9 mouse cellular contexts compared by ENCODE assay signal in the genomic region with DNA sequence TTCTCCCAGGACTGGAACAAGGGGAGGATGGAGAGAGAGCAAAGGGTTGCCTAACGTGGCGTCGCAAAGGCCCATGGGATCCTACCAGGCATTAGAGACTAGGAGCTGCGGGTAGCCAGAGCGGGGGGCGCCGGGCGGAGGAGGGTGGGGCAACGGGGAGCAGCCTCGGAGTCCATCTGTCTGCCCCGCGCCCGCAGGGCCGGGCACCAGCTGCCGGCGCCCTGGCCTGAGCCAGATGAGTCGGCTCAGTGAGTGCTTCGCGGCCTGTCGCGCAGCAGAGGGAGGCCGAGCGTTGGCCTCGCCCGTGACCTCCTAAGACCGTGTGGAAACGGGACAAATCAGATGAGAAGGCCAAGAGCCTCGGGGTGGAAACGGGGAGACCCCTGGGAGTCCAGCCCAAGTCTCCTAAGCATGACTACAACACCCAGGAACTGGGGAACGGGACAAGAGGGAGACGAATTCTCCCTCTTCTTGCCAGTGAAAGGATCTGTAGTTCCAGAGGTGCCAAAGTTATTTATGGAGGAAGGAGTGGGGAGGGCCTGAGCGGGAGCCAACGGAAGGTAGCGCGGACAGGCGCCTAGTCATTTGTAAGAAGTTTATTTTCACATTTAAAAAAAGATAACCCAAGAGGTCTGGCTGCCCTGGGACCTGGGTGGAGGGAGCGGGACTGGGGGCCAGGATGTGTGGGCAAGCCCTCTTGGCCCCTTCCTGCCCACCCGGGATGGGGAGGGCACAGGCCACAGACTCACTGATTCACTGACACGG. TPM values are rescaled to one million over a fixed set of nuclear protein-coding genes. Genes with fewer than 3 reads are reported as not detected.
DNase-seq lines count a peak whose midpoint lies in the region; ATAC-seq and TF ChIP-seq lines count a peak whose summit lies in the region.
"Had no signal": no experiment of that assay in that cellular context is flagged by ENCODE, and none has a peak within 500 bp of the region (broad histone marks: within the 10 kb centered on the region; RNA-seq: fewer than 3 reads in every experiment).

No protein-coding gene starts in this region.

- peaks cover 46% of the 10 kb centered on the region for H3K27me3 ChIP-seq in neural tube, embryonic 14.5 days (ENCODE audit: control insufficient read depth, insufficient read depth, low read length)

- peaks cover 10% of the 10 kb centered on the region for H3K4me1 ChIP-seq in neural tube, embryonic 14.5 days (ENCODE audit: control insufficient read depth, insufficient read depth, low read length)

- WGBS in neural tube, embryonic 14.5 days: under 1% methylated on average over 39 of the region's 39 CpGs

- peak; percentile 33 for DNase-seq in Muller cell, postnatal 12 days (ENCODE audit: inconsistent ontology term)
- peak; percentile 70 for DNase-seq in adrenal gland, postnatal 14 days
- peak; percentile 25 for DNase-seq in gastrocnemius, postnatal 25 days
- peak; percentile 18 to 45 for DNase-seq in kidney, postnatal 4 days
- DNase-seq in left cerebral cortex, adult 2 months (ENCODE audit: extremely low spot score in 1 of 2, low spot score in 2 of 2): no peak
- DNase-seq in urinary bladder, postnatal 4 days (ENCODE audit: low spot score in 2 of 2): no peak
- DNase-seq in cerebellum, adult 11-12 months: no peak

- H3K9me3 ChIP-seq in neural tube, embryonic 14.5 days (ENCODE audit: control insufficient read depth, low read length): no peaks in the 10 kb centered on the region

- peak overlapping the region; percentile 29; the same call in 1 of the 2 replicates for H3K9ac ChIP-seq in neural tube, embryonic 14.5 days (replicated peaks; ENCODE audit: low read depth, low read length)

- no peak overlapping the region for H3K4me3 ChIP-seq in neural tube, embryonic 14.5 days (ENCODE audit: low read depth, low read length)
- no peak overlapping the region for H3K4me3 ChIP-seq in left cerebral cortex, adult 2 months

- TF ChIP-seq CTCF in left cerebral cortex, adult 2 months (IDR thresholded peaks at IDR 0.05): no peak

- peak; percentile 55 for ATAC-seq in neural tube, embryonic 14.5 days (ENCODE audit: low read depth)

- no peak overlapping the region for H3K27ac ChIP-seq in neural tube, embryonic 14.5 days (ENCODE audit: low read depth, low read length)
- H3K27ac ChIP-seq in left cerebral cortex, adult 2 months: no peak overlapping the region
- H3K27ac ChIP-seq: macrophage had no signal

- no peaks in the 10 kb centered on the region for H3K36me3 ChIP-seq in neural tube, embryonic 14.5 days (ENCODE audit: control insufficient read depth, insufficient read depth, low read length)

- H3K4me2 ChIP-seq in neural tube, embryonic 14.5 days (ENCODE audit: low read depth, low read length): peak overlapping the region; percentile 23; the same call in 1 of the 2 replicates

- intact Hi-C loops in left cerebral cortex, adult 2 months (cut with DNase I): no loop called here

RNA-seq across cellular contexts. Expression of gene Barhl1, which starts 7.9 kb away (rescaled TPM):
- total RNA-seq in adrenal gland, postnatal 14 days (2021): 0.26 TPM in 1 of 2 replicates, not detected in the other
- total RNA-seq in gastrocnemius, postnatal 25 days (2021): not detected
- polyA plus RNA-seq in neural tube, embryonic 14.5 days (2014; fragmentation: Nextera tagmentation; extraction: Ambion mirVana): 4.5 and 4.7 TPM in 2 replicates
- not detected for total RNA-seq in left cerebral cortex, adult 2 months (2021)
- polyA plus RNA-seq: macrophage had no signal

Comparison
In these comparisons a context has a peak if more than half of its experiments do, and no peak if none do; other contexts are left out.
1. DNase-seq: peak in Muller cell, postnatal 12 days (single experiment), adrenal gland, postnatal 14 days (single experiment), gastrocnemius, postnatal 25 days (single experiment) and kidney, postnatal 4 days (2 of 2); none in left cerebral cortex, adult 2 months (0 of 2), urinary bladder, postnatal 4 days (0 of 2) and cerebellum, adult 11-12 months (single experiment).